Mouse (Mus musculus) spleen, embryonic (tissue): ENCODE measurements around the gene Gm17374.
"Not testable (repeated sequence)": the region's sequence is repeated elsewhere in the genome, so short reads cannot be mapped to it uniquely, and the experiment has no call there.

Experiments used
- CTCF ChIA-PET: fragments of 350-600 bp; sonication (Branson Sonifier 250); formaldehyde crosslinking; loops from one replicate; lab custom pipeline; 2022; lab: Charles Lee

Gm17374 gene

DNA sequence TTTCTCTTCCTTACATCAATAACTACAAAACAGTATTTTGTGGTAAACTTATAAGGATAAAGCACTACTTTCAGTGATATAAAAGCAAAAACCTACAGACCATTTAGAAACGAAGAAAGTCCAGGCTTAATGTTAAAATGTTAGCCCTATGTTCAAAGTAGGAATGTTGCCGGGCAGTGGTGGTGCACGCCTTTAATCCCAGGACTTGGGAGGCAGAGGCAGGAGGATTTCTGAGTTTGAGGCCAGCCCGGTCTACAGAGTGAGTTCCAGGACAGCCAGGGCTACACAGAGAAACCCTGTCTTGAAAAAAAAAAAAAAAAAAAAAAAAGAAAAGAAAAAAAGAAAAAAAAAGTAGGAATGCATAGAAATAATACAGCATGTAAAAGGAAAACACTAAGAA lies at the start of gene Gm17374:
Gene Gm17374, plus strand, starts transcription at position 301 of the 400 bp plus-strand sequence.
- CTCF ChIA-PET: not testable (repeated sequence)

DNA sequence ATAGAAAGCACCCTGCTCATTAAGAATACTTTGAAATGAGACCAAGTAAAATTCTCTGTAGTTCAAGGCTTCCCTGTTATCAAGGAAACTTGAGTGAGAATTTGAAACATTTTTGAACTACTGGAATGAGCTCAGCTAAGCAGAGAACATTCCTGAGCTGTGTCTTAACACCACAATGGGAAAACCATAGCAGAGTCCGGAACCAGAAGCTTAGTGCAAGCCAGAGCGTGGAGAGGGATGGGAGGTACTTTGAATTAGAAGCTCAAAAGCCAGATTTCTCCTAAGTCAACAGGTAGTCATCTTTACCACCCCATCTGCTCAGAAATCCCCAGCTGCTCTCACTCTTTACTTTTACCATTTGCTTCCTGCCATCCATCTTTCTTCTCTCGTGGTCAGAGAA lies 46.9 kb upstream of the Gm17374 start:
- CTCF ChIA-PET: no interaction called here

DNA sequence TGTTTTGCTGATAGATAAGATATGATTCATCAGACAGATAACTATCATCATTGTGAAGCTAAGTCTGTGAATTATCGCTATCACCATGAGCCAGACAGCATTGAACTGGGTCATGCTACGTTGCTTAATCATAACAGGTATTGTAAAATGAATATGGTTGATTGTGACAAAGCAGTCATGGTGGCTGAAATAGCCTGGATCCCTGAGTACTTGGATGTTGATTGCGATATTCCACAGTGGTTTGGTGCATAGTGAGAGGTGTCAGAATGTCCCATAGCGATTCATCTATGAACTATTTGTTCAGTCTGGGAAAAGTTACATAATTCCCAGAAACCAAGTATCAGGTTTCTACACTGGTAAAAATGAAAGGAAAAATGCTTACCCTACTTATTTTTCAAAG lies 44.2 kb upstream of the Gm17374 start:
- CTCF ChIA-PET: no interaction called here

DNA sequence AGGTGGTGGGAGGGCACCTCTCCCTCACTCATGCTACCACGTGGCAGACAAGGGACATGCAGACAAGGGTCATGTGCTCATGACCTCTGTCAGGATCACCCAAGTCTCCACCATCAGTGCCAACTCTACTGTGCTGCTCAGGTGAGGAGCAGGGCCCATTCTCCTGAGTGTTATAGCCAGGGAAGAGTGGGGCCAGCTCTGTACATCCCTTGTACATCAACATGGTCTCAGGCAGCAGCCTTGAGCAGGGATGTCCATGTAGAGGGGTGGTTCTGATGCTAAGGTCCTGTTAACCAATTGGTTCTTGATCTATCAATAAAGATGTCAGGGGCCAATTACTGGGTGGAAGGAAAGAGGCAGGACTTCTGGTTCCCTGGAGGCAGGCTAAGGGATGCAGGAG lies 42.9 kb upstream of the Gm17374 start:
- CTCF ChIA-PET: no interaction called here

DNA sequence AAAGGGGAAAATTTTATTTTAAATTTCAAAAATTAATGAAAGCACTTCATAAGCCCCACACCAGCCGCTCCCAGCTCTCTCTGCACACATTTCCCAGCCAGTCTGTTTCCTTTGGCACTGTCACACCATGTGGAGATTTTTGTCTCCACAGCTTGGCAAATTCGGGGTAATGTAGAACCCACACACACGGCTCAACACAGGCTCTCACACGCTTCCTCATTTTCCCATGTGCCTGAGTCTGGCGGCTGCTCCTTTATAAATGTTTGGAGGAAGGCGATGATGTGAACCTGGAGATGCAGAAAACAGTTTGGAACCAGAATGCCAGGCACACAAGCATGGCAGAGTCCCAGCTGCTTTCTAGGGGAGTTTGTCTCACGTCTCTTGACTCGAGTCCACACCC lies 38.0 kb upstream of the Gm17374 start:
- CTCF ChIA-PET: no interaction called here

DNA sequence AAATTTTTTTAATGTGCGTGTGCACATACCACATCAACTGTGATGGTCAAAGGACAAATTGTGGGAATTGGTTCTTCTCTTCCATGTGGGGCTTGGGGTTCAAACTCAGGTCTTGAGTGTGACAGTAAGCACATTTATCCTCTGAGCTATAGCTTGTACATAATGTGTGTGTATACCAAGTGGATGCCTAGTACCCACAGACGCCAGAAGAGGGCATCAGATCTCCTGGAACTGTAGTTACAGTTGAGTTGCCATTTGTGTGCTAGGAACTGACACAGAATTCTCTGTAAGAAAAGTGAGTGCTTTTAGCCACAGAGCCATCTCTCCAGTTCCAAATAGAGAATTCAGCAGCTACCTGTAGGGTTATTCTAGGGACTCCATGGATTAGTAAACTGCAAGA lies 26.3 kb upstream of the Gm17374 start:
- CTCF ChIA-PET: no interaction called here

DNA sequence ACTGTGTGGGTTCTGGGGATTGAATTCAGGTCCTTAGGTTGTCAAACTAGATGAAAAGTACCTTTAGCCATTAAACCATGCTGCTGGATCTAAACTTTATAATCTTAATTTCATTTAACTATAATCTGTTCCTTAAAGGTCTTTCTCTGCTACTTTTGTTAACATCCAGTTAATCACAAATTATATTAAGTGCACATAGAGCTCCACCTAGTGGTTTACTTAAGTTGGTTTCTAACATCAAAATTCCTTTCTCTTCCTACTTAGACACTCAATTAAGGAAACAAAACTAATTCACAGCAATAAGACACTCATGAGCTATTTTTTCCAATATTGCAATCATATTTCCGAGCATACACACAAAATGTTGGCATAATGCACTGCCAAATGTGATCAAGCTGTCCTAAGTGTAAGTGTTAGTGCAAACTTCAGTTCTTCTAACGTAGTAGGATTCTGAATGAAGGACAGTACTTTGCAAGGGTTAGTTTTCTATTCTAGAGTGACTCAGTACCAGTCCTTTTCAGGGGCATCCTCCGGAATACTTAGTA lies 7.4 kb downstream of the Gm17374 start:
- CTCF ChIA-PET: no interaction called here

DNA sequence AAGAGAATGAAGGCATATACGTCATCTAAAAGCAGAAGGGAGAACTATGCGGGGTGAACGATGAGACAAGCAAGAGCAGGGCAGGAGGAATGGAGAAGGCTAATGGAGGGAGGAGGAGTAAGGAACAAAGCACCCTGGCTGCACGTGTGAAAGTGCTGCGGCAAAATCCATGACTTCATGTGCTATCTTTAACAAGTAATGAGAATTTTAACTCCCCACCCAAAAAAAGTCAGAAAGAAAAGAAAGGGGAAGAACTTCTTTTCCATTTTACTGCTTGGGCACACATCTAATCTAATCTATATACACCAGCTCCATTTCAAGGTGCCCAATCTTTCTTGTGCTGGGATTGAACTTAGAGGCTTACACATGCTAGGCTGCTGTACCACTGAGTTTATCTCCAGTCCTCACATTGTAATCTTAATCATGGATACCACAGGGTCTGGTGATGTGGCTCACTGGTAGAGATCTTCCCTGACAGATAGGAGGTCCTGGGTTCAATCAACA lies 11.6 kb downstream of the Gm17374 start:
- CTCF ChIA-PET: no interaction called here

DNA sequence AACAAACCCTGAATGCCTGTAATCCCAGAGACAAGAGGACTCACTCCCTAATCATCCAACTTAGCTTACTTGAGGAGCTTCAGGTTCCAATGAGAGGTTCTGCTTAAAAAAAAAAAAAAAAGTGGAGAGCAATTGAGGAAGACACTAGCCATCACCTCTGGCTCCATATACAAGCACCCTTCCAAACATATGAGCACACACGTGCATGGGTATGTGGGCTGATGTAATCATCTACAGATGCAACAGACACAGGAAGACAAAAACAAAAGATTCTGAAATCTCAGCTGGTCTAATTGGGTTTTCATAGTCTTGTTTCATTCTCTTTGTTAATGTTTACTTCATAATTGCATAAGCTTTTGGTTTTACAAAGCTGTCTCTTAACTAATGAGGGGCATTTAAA lies 17.2 kb downstream of the Gm17374 start:
- CTCF ChIA-PET: interaction anchor here (0.6 kb wide), 1 partner anchor 278 kb away, joined by 3 read pairs; no protein-coding TSS in a partner anchor

DNA sequence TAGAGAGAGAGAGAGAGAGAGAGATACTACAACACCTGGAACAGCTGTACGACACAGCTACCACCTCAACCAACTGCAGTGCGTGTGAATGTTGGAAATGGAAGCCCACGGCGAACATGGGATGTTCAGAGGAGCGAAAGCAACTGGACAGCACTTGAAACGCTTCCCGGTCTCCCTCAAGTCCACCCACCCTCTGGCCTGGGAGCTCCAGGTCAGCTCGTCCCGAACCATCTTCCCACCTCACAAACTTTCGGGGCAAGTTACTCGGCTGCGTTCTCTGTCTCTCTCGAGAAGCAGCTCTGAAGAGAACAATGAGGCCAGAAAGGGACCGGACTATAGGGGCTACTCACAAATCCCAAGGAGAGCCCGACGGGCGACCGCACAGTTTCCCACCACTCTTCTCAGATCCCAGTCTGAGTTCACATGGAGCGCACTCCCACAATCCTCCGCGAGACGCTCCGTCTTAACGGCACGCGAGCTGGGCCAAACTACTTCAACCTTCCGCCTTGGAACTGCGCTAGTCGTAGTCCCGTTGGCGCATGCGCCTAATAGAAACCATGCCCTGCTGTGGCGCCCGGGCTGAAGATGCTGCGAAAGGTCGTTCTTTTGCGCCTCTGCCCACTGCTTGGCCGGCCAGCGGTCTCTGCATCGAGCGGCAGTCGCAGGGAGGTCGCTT lies 18.4 kb downstream of the Gm17374 start, which contains the start of the genes Esf1 and Ndufaf5:
Gene Esf1, minus strand, starts transcription at position 438 of the 676 bp plus-strand sequence.
Gene Ndufaf5, plus strand, starts transcription at position 523 of the 676 bp plus-strand sequence.
- CTCF ChIA-PET: no interaction called here

DNA sequence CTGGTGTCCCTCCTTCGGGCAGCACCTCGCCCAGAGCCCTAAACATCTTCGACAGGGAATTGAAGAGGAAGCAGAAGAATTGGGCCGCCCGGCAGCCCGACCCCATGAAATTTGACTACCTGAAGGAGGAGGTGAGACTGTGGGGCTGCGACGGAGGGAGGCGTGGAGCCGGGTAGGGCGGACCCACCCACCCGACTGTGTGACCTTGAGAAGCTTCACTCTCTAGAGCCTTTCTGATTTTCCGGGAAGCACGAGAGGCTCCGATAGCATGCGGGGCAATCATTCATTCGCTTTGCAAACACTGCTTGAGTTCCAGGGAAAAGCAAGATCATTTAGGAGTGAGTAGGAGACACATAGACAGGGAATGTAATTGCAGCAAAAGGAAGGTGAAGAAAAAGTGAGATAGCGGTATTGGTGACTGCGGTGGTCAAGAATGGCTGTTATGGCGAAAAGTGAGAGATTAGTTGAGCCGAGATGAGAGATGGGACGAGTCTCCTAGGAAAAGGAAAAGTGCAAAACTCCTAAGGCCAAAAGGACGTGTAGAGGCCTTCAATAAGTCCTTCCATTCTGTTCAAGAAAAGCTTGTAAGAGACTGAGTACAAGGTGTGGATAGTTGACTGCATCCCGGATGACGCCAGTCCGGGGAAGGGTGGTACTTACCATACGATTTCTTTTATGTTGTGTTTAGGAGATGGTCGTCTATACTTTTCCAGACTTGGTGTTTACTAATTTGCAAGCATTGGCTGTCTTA lies 19.1 kb downstream of the Gm17374 start:
- CTCF ChIA-PET: no interaction called here

DNA sequence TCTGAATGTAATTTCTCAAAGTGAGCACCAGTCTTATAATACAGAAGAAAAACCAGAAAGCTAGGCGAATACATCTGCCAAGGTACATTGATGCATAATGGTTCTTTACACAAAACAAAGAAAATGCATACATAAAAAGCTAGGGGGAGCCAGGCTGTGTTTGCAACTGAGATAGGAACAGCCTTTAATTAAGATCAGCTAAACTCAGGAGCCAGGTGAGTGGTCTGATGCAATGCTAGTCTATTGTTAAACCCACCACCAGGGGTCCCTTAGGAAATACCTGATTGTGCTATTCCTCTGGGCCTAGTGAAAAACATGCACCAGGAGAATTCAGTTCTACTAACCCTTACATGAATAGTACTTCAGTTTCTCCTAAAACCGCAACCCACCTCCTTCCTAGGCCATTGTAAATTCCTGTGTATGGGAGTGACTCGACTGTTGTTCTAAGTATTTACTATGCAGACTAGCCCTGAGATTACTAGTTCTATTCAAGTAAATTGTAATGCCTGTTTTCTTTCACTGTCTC lies 33.9 kb downstream of the Gm17374 start:
- CTCF ChIA-PET: not testable (repeated sequence)

DNA sequence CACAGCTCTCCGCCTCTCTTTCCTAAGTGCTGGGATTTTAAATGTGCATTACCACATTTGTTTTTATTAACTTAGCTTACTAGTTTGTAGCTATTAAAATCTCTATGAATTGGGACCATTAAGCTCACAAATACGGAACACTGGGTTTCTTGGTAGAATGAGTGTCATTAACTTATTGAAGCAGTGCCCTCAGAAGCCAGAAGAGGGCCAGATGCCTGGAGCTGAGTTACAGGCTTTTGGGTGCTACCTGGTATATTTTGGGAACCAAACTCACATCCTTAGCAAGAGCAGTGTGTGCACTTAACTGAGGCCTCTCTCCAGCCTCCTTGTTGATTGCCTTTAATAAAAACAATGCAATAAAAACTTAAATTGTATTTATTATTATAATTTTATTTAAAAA lies 48.9 kb downstream of the Gm17374 start:
- CTCF ChIA-PET: no interaction called here

DNA sequence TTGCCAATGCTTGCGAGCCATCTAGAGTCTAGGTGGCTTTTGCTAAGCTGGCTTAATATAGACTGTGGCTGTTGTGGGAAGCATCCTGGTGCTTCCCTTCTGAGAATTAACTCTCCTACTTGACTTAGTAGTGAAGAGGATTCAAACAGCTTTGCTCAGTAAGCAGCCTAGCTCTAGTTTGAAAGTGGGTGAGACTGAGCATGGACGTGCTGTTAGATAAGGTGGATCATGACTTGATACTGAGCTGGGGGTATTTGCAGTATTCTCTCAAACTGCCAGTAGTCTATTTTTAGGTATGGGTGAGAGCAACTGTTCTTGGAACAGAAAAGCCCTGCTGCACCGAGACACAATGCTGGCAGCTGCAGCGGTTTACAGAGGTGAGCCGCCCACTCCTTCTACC lies 50.7 kb downstream of the Gm17374 start:
- CTCF ChIA-PET: no interaction called here
